Mouse (Mus musculus) stomach, embryonic 16.5 days (tissue): ENCODE measurements around the gene Gtf2h2. TPM values are rescaled to one million over a fixed set of nuclear protein-coding genes. Genes with fewer than 3 reads are reported as not detected.
"Not testable (repeated sequence)": the region's sequence is repeated elsewhere in the genome, so short reads cannot be mapped to it uniquely, and the experiment has no call there.

ENCODE experiments used
- ATAC-seq: fragments of 200-750 bp; cut with Nextera tagmentation; 2 replicates; pipeline ENCODE4 v1.8.0; 2017; ENCODE audit warnings: moderate number of reproducible peaks, moderate TSS enrichment; ENCODE audit not compliant: insufficient read depth, low FRiP score
- H3K27ac ChIP-seq: fragments of 300-500 bp; sonication (generic); 2 replicates; pipeline ENCODE4 v1.5.1; 2014; ENCODE audit warnings: low read length
- H3K27me3 ChIP-seq: fragments of 300-500 bp; sonication (generic); 2 replicates; pipeline ENCODE4 v1.6.1; 2014; ENCODE audit warnings: low read length, control low read depth, mixed read lengths; ENCODE audit not compliant: control insufficient read depth, insufficient read depth
- H3K36me3 ChIP-seq: fragments of 300-500 bp; sonication (generic); 2 replicates; pipeline ENCODE4 v1.6.1; 2014; ENCODE audit warnings: low read length; ENCODE audit not compliant: control insufficient read depth, insufficient read depth
- H3K4me1 ChIP-seq: fragments of 300-500 bp; sonication (generic); 2 replicates; pipeline ENCODE4 v1.6.1; 2014; ENCODE audit warnings: low read length, control low read depth, mixed read lengths; ENCODE audit not compliant: control insufficient read depth, insufficient read depth
- H3K4me2 ChIP-seq: fragments of 300-500 bp; sonication (generic); 2 replicates; pipeline ENCODE4 v1.6.1; 2014; ENCODE audit warnings: low read depth, low read length, mixed read lengths
- H3K4me3 ChIP-seq: fragments of 300-500 bp; sonication (generic); replicated peaks from 2 replicates; pipeline ENCODE4 v1.5.1; 2014; ENCODE audit warnings: mild to moderate bottlenecking, low read length
- H3K9ac ChIP-seq: fragments of 300-500 bp; sonication (generic); 2 replicates; pipeline ENCODE4 v1.6.1; 2014; ENCODE audit warnings: low read length
- H3K9me3 ChIP-seq: fragments of 300-500 bp; sonication (generic); replicated peaks from 2 replicates; pipeline ENCODE4 v1.6.1; 2016; ENCODE audit warnings: low read length, control low read depth; ENCODE audit not compliant: control insufficient read depth
- WGBS: fragments of 180-500 bp; shearing (Covaris S2); extraction: QIAGEN DNeasy Blood & Tissue Kit; methylation state at CpG from one replicate; pipeline ENCODE4 v1.1.7; 2014; 5-methylcytosine and 5-hydroxymethylcytosine counted together
- polyA plus RNA-seq: library from polyadenylated mRNA; unstranded; fragments of >200 nt; fragmentation: Nextera tagmentation; extraction: Ambion mirVana; gene quantifications from 2 replicates; pipeline ENCODE4 v1.2.1, GENCODE M21; 2015

Gtf2h2 gene
- polyA plus RNA-seq, 1 experiment from 2014 or later, result 58.6 TPM

DNA sequence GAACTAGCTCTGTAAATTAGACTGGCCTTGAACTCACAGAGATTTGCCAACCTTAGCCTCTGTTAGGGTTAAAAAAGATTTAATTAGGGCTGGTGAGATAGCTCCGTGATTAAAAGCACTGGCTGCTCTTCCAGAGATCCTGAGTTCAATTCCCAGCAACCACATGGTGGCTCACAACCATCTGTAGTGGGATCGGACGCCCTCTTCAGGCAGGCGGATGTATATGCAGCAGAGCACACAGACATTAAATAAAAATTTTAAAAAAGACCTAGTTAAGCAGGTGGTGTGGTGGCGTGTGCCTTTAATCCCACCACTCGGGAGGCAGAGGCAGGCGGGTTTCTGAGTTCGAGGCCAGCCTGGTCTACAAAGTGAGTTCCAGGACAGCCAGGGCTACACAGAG lies 2.0 kb upstream of the Gtf2h2 start:
- H3K9ac ChIP-seq, H3K9me3 ChIP-seq, H3K4me1 ChIP-seq, ATAC-seq, H3K27ac ChIP-seq, H3K4me3 ChIP-seq, H3K4me2 ChIP-seq, H3K27me3 ChIP-seq, H3K36me3 ChIP-seq: not testable (repeated sequence)
- 61% methylated on average over 8 of the region's 8 CpGs for WGBS

DNA sequence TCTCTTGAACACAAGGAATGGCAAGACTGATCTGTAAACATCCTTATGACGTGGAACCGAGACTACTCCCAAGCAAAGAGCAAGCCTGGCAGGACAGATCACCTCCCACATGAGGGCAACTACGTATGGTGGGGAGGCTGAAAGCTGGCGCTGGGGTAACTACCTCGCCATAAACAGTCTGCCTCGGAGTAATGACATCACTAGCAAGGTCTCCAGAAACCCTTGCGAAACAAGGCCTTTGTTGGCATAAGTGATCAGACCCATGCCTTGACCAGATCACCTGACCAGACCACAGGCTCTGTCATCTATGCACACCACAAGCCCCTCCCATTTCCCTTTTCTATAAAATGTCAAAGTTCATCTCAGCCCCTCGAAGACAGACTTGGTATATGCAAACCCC lies 934 bp upstream of the Gtf2h2 start:
- H3K27ac ChIP-seq, result no peak overlapping the region
- no peak for ATAC-seq
- 61% methylated on average over 8 of the region's 8 CpGs for WGBS

DNA sequence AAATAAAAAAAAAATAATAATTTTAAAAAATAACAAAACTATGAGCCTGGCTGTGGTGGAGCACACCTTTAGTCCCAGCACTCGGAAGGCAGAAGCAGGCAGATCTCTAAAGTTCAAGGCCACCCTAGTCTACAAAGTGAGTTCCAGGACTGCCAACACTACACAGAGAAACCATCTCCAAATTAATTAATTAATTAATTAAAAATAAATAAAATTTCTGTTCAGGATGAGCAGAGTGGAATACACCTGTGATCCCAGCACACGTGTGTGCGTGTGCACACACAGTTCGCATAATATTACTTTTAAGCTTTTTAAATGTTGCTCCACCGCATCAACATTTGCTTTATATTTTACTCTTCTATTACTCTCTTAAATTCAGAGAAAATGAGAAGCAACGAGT lies 756 bp downstream of the Gtf2h2 start:
- Histone ChIP-seq H3K4me3 (peak overlapping the region; percentile 91), H3K9ac (peak overlapping the region; percentile 94), H3K27ac (no peak overlapping the region; the same call in 1 of the 2 replicates), H3K4me2 (peak overlapping the region; percentile 67), H3K36me3 (no peaks in the 10 kb centered on the region; the same call in 1 of the 2 replicates), H3K27me3 (no peaks in the 10 kb centered on the region), H3K4me1 (peaks cover 3% of the 10 kb centered on the region; the same call in 1 of the 2 replicates), H3K9me3 (no peaks in the 10 kb centered on the region)
- no peak for ATAC-seq
- 16% methylated on average over 6 of the region's 6 CpGs for whole genome bisulfite sequencing

More for the DNA sequence above, 934 bp upstream of the Gtf2h2 start:
- Histone ChIP-seq H3K36me3 (no peaks in the 10 kb centered on the region), H3K27me3 (no peaks in the 10 kb centered on the region), H3K4me3 (no peak overlapping the region), H3K4me2 (no peak overlapping the region), H3K9me3 (no peaks in the 10 kb centered on the region), H3K4me1 (peaks cover 3% of the 10 kb centered on the region; the same call in 1 of the 2 replicates), H3K9ac (no peak overlapping the region)

DNA sequence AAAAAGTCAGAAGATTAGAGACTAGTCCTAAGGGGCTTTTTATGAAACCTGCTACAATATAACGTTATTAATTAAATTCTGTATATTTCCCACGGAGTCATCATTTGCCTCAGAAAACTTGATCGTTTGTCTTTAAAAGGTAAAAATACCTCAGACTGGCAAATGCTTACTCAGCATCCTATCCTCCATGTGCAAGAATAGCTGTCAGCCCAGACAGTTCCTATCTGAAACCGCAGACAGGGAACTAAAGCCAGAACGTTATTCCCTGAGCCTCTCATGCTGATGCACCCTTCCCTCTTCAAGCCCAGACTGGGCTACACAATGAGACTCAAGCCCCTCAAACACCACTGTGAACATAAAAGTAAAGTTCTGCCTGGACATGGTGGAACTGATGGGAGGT lies 2.0 kb downstream of the Gtf2h2 start:
- Histone ChIP-seq H3K4me3 (no peak overlapping the region), H3K4me2 (no peak overlapping the region), H3K36me3 (no peaks in the 10 kb centered on the region; the same call in 1 of the 2 replicates), H3K27ac (no peak overlapping the region), H3K4me1 (peaks cover 3% of the 10 kb centered on the region; the same call in 1 of the 2 replicates), H3K27me3 (no peaks in the 10 kb centered on the region), H3K9me3 (no peaks in the 10 kb centered on the region), H3K9ac (0 out of 2 replicates have a peak overlapping the region, but pooled peaks have one; percentile 46)
- no peak for ATAC-seq
- WGBS, result 85% methylated on average over 5 of the region's 5 CpGs

- no peak for ATAC-seq
- Histone ChIP-seq H3K36me3 (peaks cover 3% of the 10 kb centered on the region; the same call in 1 of the 2 replicates), H3K4me1 (no peaks in the 10 kb centered on the region)
Measured at GRCm38 (mm10) chr13:100483610-100484009, 8.8 kb downstream of the Gtf2h2 start.

GRCm38 (mm10) chr13:100463527-100464222 lies 28.7 kb downstream of the Gtf2h2 start:
- Histone ChIP-seq H3K4me3 (no peak overlapping the region), H3K4me1 (no peaks in the 10 kb centered on the region), H3K36me3 (peaks cover 13% of the 10 kb centered on the region), H3K9me3 (no peaks in the 10 kb centered on the region), H3K9ac (no peak overlapping the region), H3K4me2 (no peak overlapping the region), H3K27me3 (no peaks in the 10 kb centered on the region), H3K27ac (no peak overlapping the region)
- no peak for ATAC-seq
- 71% methylated on average over 2 of the region's 2 CpGs for WGBS

More at GRCm38 (mm10) chr13:100483610-100484009, 8.8 kb downstream of the Gtf2h2 start:
- Histone ChIP-seq H3K9me3 (no peaks in the 10 kb centered on the region), H3K9ac (no peak overlapping the region), H3K27ac (no peak overlapping the region), H3K27me3 (no peaks in the 10 kb centered on the region), H3K4me2 (no peak overlapping the region), H3K4me3 (no peak overlapping the region)
- WGBS, result 54% methylated on average over 7 of the region's 7 CpGs

GRCm38 (mm10) chr13:100461336-100461735 lies 31.0 kb downstream of the Gtf2h2 start:
- Histone ChIP-seq H3K27me3 (no peaks in the 10 kb centered on the region), H3K4me1 (no peaks in the 10 kb centered on the region), H3K9ac (no peak overlapping the region), H3K4me3 (no peak overlapping the region), H3K36me3 (no peaks in the 10 kb centered on the region), H3K27ac (no peak overlapping the region), H3K4me2 (no peak overlapping the region), H3K9me3 (no peaks in the 10 kb centered on the region)
- ATAC-seq, result no peak
- 75% methylated on average over 3 of the region's 3 CpGs for WGBS

DNA sequence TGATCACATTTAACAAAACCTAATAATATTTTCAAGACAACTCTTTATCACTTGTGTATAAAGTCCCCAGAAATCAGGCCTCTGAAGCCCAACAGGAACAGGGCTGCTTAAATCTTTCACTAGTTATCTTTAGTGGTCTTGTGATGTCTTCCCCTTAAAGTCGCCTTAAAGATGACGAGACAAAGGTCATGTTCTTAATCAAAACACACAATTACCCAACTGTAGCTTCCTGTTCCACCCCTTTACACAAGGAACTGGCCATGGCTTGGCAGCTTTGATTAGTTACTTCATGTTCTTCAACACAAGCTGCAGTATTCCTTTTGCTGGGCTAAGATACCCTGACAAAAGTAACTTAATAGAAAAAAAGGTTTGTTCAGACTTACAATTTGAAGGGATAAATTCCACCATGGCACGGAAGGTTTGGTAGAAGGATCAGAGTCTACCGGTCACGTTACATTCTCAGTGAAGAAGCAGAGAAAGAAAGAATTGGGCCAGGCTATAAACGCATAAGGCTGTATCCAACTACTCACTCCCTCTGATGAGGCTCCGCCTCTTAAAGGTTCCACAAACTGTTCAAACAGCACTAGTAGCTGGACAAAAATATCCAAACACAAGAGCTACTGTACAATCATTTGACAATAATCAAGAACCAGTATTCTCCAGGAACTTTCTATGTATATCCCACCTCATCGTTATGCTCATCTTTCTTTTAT lies 39.8 kb downstream of the Gtf2h2 start, which contains the start of gene Naip1:
Naip1 (minus strand) TSS at position 455 of the 713 bp plus-strand sequence.
- 75% methylated on average over 8 of the region's 8 CpGs for WGBS
- H3K9ac ChIP-seq, H3K9me3 ChIP-seq, H3K4me3 ChIP-seq, H3K27ac ChIP-seq, H3K36me3 ChIP-seq, H3K27me3 ChIP-seq, ATAC-seq, H3K4me2 ChIP-seq, H3K4me1 ChIP-seq: not testable (repeated sequence)

- Histone ChIP-seq H3K36me3 (no peaks in the 10 kb centered on the region), H3K4me3 (no peak overlapping the region), H3K27me3 (no peaks in the 10 kb centered on the region), H3K4me2 (no peak overlapping the region), H3K27ac (no peak overlapping the region), H3K9ac (no peak overlapping the region), H3K4me1 (no peaks in the 10 kb centered on the region), H3K9me3 (no peaks in the 10 kb centered on the region)
- peak; percentile 47; the same call in 1 of the 2 replicates for ATAC-seq
- 84% methylated on average over 1 of the region's 1 CpGs for WGBS
Measured at GRCm38 (mm10) chr13:100449495-100449894, 42.9 kb downstream of the Gtf2h2 start.
